Mouse (Mus musculus): Measurements from ENCODE around the gene Dcaf15. TPM values are rescaled to one million over a fixed set of nuclear protein-coding genes. Genes with fewer than 3 reads are reported as not detected.
A peak's percentile ranks its signal among the peaks of the same experiment; 100 is the strongest.

Gene Dcaf15
- total and polyA plus RNA-seq, 3 experiments = 34.4 to 56.1 TPM; not detected in 1

GRCm38 (mm10) chr8:84128277-84128676 lies 23.7 kb upstream of the Dcaf15 start:
- H3K4me1 ChIP-seq (ENCODE audit: control insufficient read depth in 1 of 2, insufficient read depth in 2 of 2, low read length in 2 of 2) = peaks cover 0 to 7% of the 10 kb centered on the region in 2 experiments; a peak in 1 of 4 replicates
- DNase-seq (ENCODE audit: low read depth, low spot score) = no peak

GRCm38 (mm10) chr8:84127202-84127901 lies 22.8 kb upstream of the Dcaf15 start:
- no peak overlapping the region for H3K4me3 ChIP-seq (ENCODE audit: control insufficient read depth in 1 of 2, insufficient read depth in 1 of 2, low read depth in 2 of 2, low read length in 2 of 2)
- H3K27ac ChIP-seq (ENCODE audit: control insufficient read depth, low read depth, low read length) = no peak overlapping the region
- H3K27me3 ChIP-seq (ENCODE audit: control insufficient read depth in 1 of 2, insufficient read depth in 2 of 2, low read length in 2 of 2) = no peaks in the 10 kb centered on the region
- no peak overlapping the region for H3K9ac ChIP-seq (ENCODE audit: control insufficient read depth, low read depth, low read length, poor library complexity, severe bottlenecking)
- no peaks in the 10 kb centered on the region for H3K36me3 ChIP-seq (ENCODE audit: control insufficient read depth in 1 of 2, insufficient read depth in 2 of 2, low read length in 2 of 2)
- H3K79me2 ChIP-seq (ENCODE audit: control insufficient read depth, insufficient read depth, low read length, poor library complexity) = no peaks in the 10 kb centered on the region
- no peaks in the 10 kb centered on the region for H3K9me3 ChIP-seq (replicated peaks; ENCODE audit: insufficient read depth, low read length)
- TF ChIP-seq UBTF (IDR thresholded peaks at IDR 0.05; ENCODE audit: borderline replicate concordance, insufficient read depth, low read depth, low read length) (no peak), GABPA (IDR thresholded peaks at IDR 0.05; ENCODE audit: low read depth, low read length) (no peak), MYB (IDR thresholded peaks at IDR 0.05; ENCODE audit: low read depth, low read length) (no peak), ZMIZ1 (IDR thresholded peaks at IDR 0.05; ENCODE audit: low read depth, low read length) (no peak), POLR2AphosphoS5 (IDR thresholded peaks at IDR 0.05; ENCODE audit: borderline replicate concordance, low read depth, low read length) (no peak), CTCF (IDR thresholded peaks at IDR 0.05 in 2 of 3, conservative IDR thresholded peaks at IDR 0.05 in 1 of 3; ENCODE audit: control insufficient read depth in 1 of 3, insufficient read depth in 1 of 3, low read depth in 2 of 3, low read length in 3 of 3, poor library complexity in 1 of 3, severe bottlenecking in 1 of 3) (no peak), NRF1 (IDR thresholded peaks at IDR 0.05; ENCODE audit: insufficient read depth, low read depth, low read length, poor library complexity, severe bottlenecking) (no peak)
- H3K4me1 ChIP-seq (ENCODE audit: control insufficient read depth in 1 of 2, insufficient read depth in 2 of 2, low read length in 2 of 2) = peaks cover 0 to 7% of the 10 kb centered on the region in 2 experiments; a peak in 1 of 4 replicates
- DNase-seq (ENCODE audit: low read depth, low spot score) = no peak

More at GRCm38 (mm10) chr8:84128277-84128676, 23.7 kb upstream of the Dcaf15 start:
- Histone ChIP-seq H3K9me3 (replicated peaks; ENCODE audit: insufficient read depth, low read length) (no peaks in the 10 kb centered on the region), H3K4me3 (ENCODE audit: control insufficient read depth in 1 of 2, insufficient read depth in 1 of 2, low read depth in 2 of 2, low read length in 2 of 2) (no peak overlapping the region), H3K79me2 (ENCODE audit: control insufficient read depth, insufficient read depth, low read length, poor library complexity) (no peaks in the 10 kb centered on the region), H3K9ac (ENCODE audit: control insufficient read depth, low read depth, low read length, poor library complexity, severe bottlenecking) (no peak overlapping the region), H3K27ac (ENCODE audit: control insufficient read depth, low read depth, low read length) (no peak overlapping the region), H3K36me3 (ENCODE audit: control insufficient read depth in 1 of 2, insufficient read depth in 2 of 2, low read length in 2 of 2) (no peaks in the 10 kb centered on the region), H3K27me3 (ENCODE audit: control insufficient read depth in 1 of 2, insufficient read depth in 2 of 2, low read length in 2 of 2) (no peaks in the 10 kb centered on the region)
- TF ChIP-seq RAD21 (IDR thresholded peaks at IDR 0.05; ENCODE audit: low read depth, low read length) (peak; percentile 5), POLR2AphosphoS2 (IDR thresholded peaks at IDR 0.05; ENCODE audit: low read length) (no peak)

- peaks cover 0 to 7% of the 10 kb centered on the region in 2 experiments; a peak in 1 of 4 replicates for H3K4me1 ChIP-seq (ENCODE audit: control insufficient read depth in 1 of 2, insufficient read depth in 2 of 2, low read length in 2 of 2)
- TF ChIP-seq CTCF (IDR thresholded peaks at IDR 0.05 in 2 of 3, conservative IDR thresholded peaks at IDR 0.05 in 1 of 3; ENCODE audit: control insufficient read depth in 1 of 3, insufficient read depth in 1 of 3, low read depth in 2 of 3, low read length in 3 of 3, poor library complexity in 1 of 3, severe bottlenecking in 1 of 3) (no peak), UBTF (IDR thresholded peaks at IDR 0.05; ENCODE audit: borderline replicate concordance, insufficient read depth, low read depth, low read length) (no peak), MEF2A (IDR thresholded peaks at IDR 0.05; ENCODE audit: extremely low read depth, insufficient replicate concordance, low read depth, low read length, poor library complexity, severe bottlenecking) (no peak), ELF1 (IDR thresholded peaks at IDR 0.05; ENCODE audit: low read depth, low read length) (no peak), KAT2A (conservative IDR thresholded peaks at IDR 0.05; ENCODE audit: low read depth, low read length) (no peak), CHD1 (IDR thresholded peaks at IDR 0.05; ENCODE audit: low read depth, low read length) (no peak)
- DNase-seq (ENCODE audit: low read depth, low spot score) = no peak
- H3K27me3 ChIP-seq (ENCODE audit: control insufficient read depth in 1 of 2, insufficient read depth in 2 of 2, low read length in 2 of 2) = no peaks in the 10 kb centered on the region
- H3K4me3 ChIP-seq (ENCODE audit: control insufficient read depth in 1 of 2, insufficient read depth in 1 of 2, low read depth in 2 of 2, low read length in 2 of 2) = no peak overlapping the region
- no peaks in the 10 kb centered on the region for H3K36me3 ChIP-seq (ENCODE audit: control insufficient read depth in 1 of 2, insufficient read depth in 2 of 2, low read length in 2 of 2)
- no peak overlapping the region for H3K27ac ChIP-seq (ENCODE audit: control insufficient read depth, low read depth, low read length)
- no peak overlapping the region for H3K9ac ChIP-seq (ENCODE audit: control insufficient read depth, low read depth, low read length, poor library complexity, severe bottlenecking)
- no peaks in the 10 kb centered on the region for H3K79me2 ChIP-seq (ENCODE audit: control insufficient read depth, insufficient read depth, low read length, poor library complexity)
- H3K9me3 ChIP-seq (replicated peaks; ENCODE audit: insufficient read depth, low read length) = no peaks in the 10 kb centered on the region
These were observed 22.2 kb upstream of the Dcaf15 start for GRCm38 (mm10) chr8:84126742-84127141.

All from MEL (cell line).